Mouse (Mus musculus): ENCODE measurements around the gene Gm49450. TPM values are rescaled to one million over a fixed set of nuclear protein-coding genes. Genes with fewer than 3 reads are reported as not detected.
A peak's percentile ranks its signal among the peaks of the same experiment; 100 is the strongest.

Gm49450 gene
- not detected in 2 replicates for polyA plus RNA-seq (2014; fragmentation: Nextera tagmentation; extraction: Ambion mirVana)

DNA sequence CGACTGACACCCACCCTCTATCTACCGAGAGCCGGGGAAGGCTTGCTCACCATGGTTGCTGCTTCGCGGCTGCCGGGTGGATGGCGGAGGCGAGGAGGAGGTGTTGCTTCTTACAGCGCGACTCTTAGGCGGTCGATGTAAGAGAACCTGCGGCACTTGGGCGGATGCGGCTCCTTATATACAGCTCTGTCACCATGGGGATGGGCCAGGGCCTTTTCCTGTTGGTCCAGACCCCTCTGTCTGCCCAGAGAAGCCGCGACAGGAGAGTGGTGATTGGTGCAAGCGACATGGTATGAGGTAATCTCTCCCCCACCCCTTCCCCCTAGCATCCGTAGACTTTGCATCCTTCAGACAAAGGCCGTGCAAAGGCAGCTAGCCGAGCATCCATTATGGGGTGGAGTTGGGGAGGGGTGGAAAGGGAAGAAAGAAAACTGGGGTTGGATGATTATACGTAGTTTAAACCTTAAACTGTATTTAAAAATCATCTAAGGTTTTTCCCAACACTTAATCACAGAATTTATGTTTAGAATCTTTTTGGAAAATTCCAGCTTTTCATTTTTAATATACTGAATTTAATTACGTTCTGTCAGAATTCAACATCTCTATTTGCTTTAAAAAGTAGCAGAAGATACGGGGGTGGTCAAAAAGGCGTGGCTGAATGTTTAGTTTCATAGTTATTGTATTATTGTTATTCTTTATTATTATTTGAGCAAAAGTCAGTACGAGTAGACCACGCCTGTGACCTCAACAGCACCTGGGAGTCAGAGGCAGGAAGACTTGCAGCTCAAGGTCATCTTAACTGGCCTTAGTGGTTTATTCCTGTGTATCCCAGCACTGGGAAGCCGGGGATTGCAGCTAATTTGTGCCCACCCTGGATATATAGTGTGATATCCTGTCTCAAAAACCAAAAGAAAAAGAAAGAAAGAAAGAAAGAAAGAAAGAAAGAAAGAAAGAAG is at the start of gene Gm49450, which contains the start of gene Tuba1a:
TSS of gene Gm49450 (minus strand) at position 151 of the 956 bp plus-strand sequence.
TSS of gene Tuba1a (minus strand) at position 303 of the 956 bp plus-strand sequence.
- peak; percentile 97 for ATAC-seq (ENCODE audit: low FRiP score)
- 2% methylated on average over 28 of the region's 28 CpGs for WGBS
- H3K4me1 ChIP-seq (replicated peaks; ENCODE audit: control insufficient read depth, insufficient read depth, low read length) = peaks cover 13% of the 10 kb centered on the region
- H3K27ac ChIP-seq = peak within 1 kb of the TSS; percentile 100
- H3K36me3 ChIP-seq (replicated peaks; ENCODE audit: control insufficient read depth, insufficient read depth) = peaks cover 30% of the 10 kb centered on the region
- peak; percentile 99 for DNase-seq (ENCODE audit: low spot score)
- H3K9ac ChIP-seq = peak within 1 kb of the TSS; percentile 100
- no peaks in the 10 kb centered on the region for H3K27me3 ChIP-seq (ENCODE audit: control insufficient read depth, insufficient read depth, low read length)
- H3K4me2 ChIP-seq (replicated peaks) = peak within 1 kb of the TSS; percentile 84
- no peaks in the 10 kb centered on the region for H3K9me3 ChIP-seq (ENCODE audit: control insufficient read depth, low read length)
- peak within 1 kb of the TSS; percentile 91 for H3K4me3 ChIP-seq (replicated peaks; ENCODE audit: low read length)

DNA sequence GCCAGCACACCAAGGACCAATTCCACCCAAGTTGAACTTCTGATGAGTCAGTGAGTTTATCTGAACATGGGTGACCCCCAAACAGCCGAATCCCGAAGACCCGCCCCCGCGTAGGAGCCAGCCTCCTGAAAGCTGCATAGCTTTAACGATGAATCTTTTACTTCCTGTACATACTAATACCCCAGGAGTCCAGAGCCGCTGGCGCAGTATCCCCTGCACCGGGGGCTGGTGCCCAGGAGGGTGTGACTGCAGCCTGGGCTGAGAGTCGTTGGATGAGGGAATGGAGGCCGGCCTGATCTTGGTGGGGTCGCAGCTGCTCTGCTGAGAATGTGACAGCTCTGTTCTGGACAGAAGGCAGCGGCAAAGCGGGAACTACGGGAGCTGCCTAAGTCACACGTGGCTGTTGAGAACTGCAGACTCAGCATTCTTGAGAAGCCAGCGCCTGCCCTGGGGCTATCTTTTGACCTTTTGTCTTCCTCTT is 48.1 kb upstream of the Gm49450 start:
- Histone ChIP-seq H3K27me3 (ENCODE audit: control insufficient read depth, insufficient read depth, low read length) (no peaks in the 10 kb centered on the region), H3K9ac (peak overlapping the region; percentile 2; the same call in 1 of the 2 replicates), H3K27ac (no peak overlapping the region), H3K4me2 (replicated peaks) (peak overlapping the region; percentile 46), H3K4me1 (replicated peaks; ENCODE audit: control insufficient read depth, insufficient read depth, low read length) (peaks cover 20% of the 10 kb centered on the region), H3K4me3 (replicated peaks; ENCODE audit: low read length) (0 out of 2 replicates have a peak overlapping the region, but pooled peaks have one; percentile 16), H3K9me3 (ENCODE audit: control insufficient read depth, low read length) (no peaks in the 10 kb centered on the region), H3K36me3 (replicated peaks; ENCODE audit: control insufficient read depth, insufficient read depth) (no peaks in the 10 kb centered on the region)
- 0 out of 2 replicates have a peak, but pooled peaks have one; percentile 32 for ATAC-seq (ENCODE audit: low FRiP score)
- DNase-seq (ENCODE audit: low spot score) = no peak
- 17% methylated on average over 17 of the region's 17 CpGs for WGBS

DNA sequence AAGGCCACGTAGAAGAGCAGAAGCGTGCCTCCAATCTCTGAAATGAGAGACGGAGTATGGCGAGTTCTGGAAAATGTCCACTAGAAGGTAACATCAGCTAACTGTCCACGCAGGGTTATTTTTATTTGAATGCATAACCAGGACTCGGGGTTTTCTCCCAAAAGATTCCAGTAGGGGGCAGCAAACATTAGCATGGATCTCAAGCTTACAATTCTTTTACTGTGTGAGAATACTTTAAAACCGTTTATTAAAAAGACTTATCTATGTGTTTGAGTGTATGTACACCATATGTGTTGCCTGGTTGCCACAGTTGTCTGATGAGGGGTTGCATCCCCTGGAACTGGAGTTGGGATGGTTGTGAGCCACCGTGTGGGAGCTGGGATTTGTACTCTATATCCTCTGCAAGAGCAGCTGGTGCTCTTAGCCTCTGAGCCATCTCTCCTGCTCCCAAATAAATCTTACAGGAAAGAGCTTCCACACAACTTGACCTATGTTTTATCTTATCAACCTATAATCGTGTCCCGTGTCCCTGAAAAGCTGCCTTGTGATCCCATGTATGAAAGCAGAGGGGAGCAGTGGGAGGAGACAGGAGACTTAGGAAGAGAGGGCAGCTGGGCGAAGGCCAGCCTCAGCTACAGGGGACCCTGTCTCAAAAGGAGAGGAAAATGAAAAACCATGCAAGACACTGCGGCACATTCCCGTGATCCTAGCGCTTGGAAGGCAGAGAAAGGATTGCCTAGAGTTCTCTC is 47.4 kb upstream of the Gm49450 start:
- WGBS = 45% methylated on average over 14 of the region's 14 CpGs
- Histone ChIP-seq H3K36me3 (replicated peaks; ENCODE audit: control insufficient read depth, insufficient read depth) (no peaks in the 10 kb centered on the region), H3K27me3 (ENCODE audit: control insufficient read depth, insufficient read depth, low read length) (no peaks in the 10 kb centered on the region), H3K27ac (0 out of 2 replicates have a peak overlapping the region, but pooled peaks have one; percentile 48), H3K4me2 (replicated peaks) (peak overlapping the region; percentile 46; the same call in 1 of the 2 replicates), H3K4me1 (replicated peaks; ENCODE audit: control insufficient read depth, insufficient read depth, low read length) (peaks cover 20% of the 10 kb centered on the region), H3K4me3 (replicated peaks; ENCODE audit: low read length) (no peak overlapping the region), H3K9ac (0 out of 2 replicates have a peak overlapping the region, but pooled peaks have one; percentile 2), H3K9me3 (ENCODE audit: control insufficient read depth, low read length) (no peaks in the 10 kb centered on the region)
- ATAC-seq (ENCODE audit: low FRiP score) = no peak
- DNase-seq (ENCODE audit: low spot score) = peak; percentile 84

DNA sequence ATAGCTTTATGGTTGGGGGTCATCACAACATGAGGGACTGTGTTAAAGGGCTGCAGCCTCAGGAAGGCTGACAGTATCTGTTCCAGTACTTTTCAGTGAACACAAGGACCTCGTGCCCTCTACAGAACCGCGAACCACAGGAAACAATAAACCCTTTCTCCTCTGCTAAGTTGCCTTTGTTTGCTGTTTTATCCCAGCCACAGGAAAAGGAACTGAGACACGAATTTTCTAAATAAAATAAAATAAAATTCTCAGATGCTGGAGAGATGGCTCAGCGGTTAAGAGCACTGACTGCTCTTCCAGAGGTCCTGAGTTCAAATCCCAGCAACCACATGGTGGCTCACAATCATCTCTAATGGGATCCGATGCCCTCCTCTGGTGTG is 45.4 kb upstream of the Gm49450 start:
- Histone ChIP-seq H3K4me2 (replicated peaks) (no peak overlapping the region), H3K4me3 (replicated peaks; ENCODE audit: low read length) (no peak overlapping the region), H3K27ac (no peak overlapping the region), H3K9ac (no peak overlapping the region), H3K9me3 (ENCODE audit: control insufficient read depth, low read length) (no peaks in the 10 kb centered on the region), H3K36me3 (replicated peaks; ENCODE audit: control insufficient read depth, insufficient read depth) (no peaks in the 10 kb centered on the region), H3K4me1 (replicated peaks; ENCODE audit: control insufficient read depth, insufficient read depth, low read length) (peaks cover 24% of the 10 kb centered on the region), H3K27me3 (ENCODE audit: control insufficient read depth, insufficient read depth, low read length) (no peaks in the 10 kb centered on the region)
- 35% methylated on average over 6 of the region's 6 CpGs for WGBS
- no peak for DNase-seq (ENCODE audit: low spot score)
- ATAC-seq (ENCODE audit: low FRiP score) = no peak

DNA sequence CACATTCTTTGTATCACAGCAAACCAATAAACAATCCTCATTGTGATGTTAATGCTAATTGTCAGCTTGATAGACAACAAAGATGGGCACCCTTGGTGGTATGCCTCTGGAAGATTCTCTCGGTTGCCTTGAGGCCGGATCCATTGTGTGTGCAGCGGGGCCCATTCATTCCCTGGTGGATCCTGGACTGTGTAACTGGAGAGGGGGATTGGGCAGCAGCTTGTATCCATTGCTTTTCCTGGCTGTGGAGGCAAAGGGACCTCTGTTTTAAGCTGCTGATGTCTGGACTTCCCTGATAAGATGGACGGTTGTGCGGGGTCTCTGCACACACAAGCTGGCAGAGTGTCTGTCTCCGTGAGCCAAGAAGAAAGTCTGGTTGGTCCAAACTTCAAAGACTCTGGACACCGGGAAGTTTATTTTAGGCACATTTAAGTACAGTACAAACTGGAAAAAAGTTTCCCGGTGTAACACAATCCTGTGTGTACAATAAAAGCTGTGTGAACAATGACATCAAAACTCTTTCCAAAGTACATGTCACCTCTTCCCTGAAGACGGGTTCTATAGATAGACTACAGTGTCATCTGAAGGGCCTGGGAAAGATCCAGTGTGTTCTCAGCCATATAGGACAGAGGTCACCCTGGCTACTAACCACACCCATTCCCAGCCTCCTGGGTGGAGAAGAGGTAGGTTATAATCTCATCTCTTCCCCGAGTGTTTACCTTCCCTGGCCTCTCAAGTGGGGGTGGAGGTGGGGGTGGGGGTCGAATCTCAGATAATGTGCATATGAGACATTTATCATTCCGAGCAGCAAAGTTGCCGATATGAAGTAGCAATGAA is 44.8 kb upstream of the Gm49450 start:
- ATAC-seq (ENCODE audit: low FRiP score) (no peak), DNase-seq (ENCODE audit: low spot score) (peak; percentile 24)
- H3K27me3 ChIP-seq (ENCODE audit: control insufficient read depth, insufficient read depth, low read length) = no peaks in the 10 kb centered on the region
- H3K9ac ChIP-seq = no peak overlapping the region
- no peaks in the 10 kb centered on the region for H3K9me3 ChIP-seq (ENCODE audit: control insufficient read depth, low read length)
- no peak overlapping the region for H3K4me3 ChIP-seq (replicated peaks; ENCODE audit: low read length)
- WGBS = 38% methylated on average over 13 of the region's 13 CpGs
- H3K4me2 ChIP-seq (replicated peaks) = no peak overlapping the region
- 0 out of 2 replicates have a peak overlapping the region, but pooled peaks have one; percentile 22 for H3K27ac ChIP-seq
- H3K4me1 ChIP-seq (replicated peaks; ENCODE audit: control insufficient read depth, insufficient read depth, low read length) = peaks cover 29% of the 10 kb centered on the region
- no peaks in the 10 kb centered on the region for H3K36me3 ChIP-seq (replicated peaks; ENCODE audit: control insufficient read depth, insufficient read depth)

DNA sequence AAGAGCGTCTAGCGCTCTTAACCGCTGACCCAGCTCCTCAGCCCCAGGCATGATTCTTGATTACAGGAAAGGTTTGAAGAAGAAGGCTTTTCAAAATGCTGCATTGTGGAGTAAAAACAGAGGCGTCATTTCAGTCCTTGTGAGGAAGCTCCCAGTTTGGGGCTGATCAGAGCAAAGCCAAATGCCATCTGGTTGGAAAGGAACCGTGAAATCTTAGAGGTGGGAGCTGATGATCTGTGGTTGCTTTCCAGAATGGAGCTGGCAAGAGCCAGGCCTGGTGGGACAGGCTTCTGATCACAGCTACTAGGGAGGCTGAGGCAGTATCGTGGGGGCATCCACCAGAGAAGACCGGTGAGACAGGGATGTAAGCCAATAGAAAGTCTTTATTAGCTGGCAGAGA is 43.5 kb upstream of the Gm49450 start:
- no peak overlapping the region for H3K4me3 ChIP-seq (replicated peaks; ENCODE audit: low read length)
- WGBS = 74% methylated on average over 7 of the region's 7 CpGs
- H3K4me1 ChIP-seq (replicated peaks; ENCODE audit: control insufficient read depth, insufficient read depth, low read length) = peaks cover 36% of the 10 kb centered on the region
- no peak overlapping the region for H3K27ac ChIP-seq
- ATAC-seq (ENCODE audit: low FRiP score) = no peak
- H3K4me2 ChIP-seq (replicated peaks) = no peak overlapping the region
- no peaks in the 10 kb centered on the region for H3K27me3 ChIP-seq (ENCODE audit: control insufficient read depth, insufficient read depth, low read length)
- H3K36me3 ChIP-seq (replicated peaks; ENCODE audit: control insufficient read depth, insufficient read depth) = no peaks in the 10 kb centered on the region
- H3K9me3 ChIP-seq (ENCODE audit: control insufficient read depth, low read length) = no peaks in the 10 kb centered on the region
- no peak overlapping the region for H3K9ac ChIP-seq
- no peak for DNase-seq (ENCODE audit: low spot score)

DNA sequence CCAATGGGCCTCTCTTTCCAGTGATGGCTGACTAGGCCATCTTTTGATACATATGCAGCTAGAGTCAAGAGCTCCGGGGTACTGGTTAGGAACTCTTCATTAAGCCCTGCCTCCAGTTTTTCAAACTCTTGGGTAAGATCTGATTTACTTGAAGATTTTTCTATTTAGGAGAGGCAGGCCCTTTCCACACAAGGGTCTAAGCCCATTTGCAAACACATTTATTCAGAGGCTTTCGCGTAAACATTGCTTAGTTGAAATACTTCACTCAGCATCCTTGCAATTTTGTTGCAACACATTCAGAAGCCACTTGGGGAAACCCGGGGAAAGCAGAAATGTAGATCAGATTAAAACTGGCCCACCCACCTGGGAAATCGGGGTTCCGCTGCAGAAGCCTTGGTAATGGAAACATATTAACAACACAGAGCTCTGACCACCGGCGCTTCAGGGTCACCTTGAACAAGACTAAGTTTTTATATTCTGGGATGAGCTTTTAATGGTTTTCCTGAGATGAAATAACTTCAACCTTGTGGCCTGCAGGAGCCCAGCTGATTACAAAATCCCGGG is 41.7 kb upstream of the Gm49450 start:
- Histone ChIP-seq H3K9me3 (ENCODE audit: control insufficient read depth, low read length) (no peaks in the 10 kb centered on the region), H3K27ac (no peak overlapping the region), H3K4me1 (replicated peaks; ENCODE audit: control insufficient read depth, insufficient read depth, low read length) (peaks cover 39% of the 10 kb centered on the region), H3K4me2 (replicated peaks) (no peak overlapping the region), H3K4me3 (replicated peaks; ENCODE audit: low read length) (no peak overlapping the region), H3K27me3 (ENCODE audit: control insufficient read depth, insufficient read depth, low read length) (no peaks in the 10 kb centered on the region), H3K36me3 (replicated peaks; ENCODE audit: control insufficient read depth, insufficient read depth) (no peaks in the 10 kb centered on the region), H3K9ac (no peak overlapping the region)
- ATAC-seq (ENCODE audit: low FRiP score) = no peak
- 77% methylated on average over 9 of the region's 9 CpGs for WGBS
- peak; percentile 24 for DNase-seq (ENCODE audit: low spot score)

DNA sequence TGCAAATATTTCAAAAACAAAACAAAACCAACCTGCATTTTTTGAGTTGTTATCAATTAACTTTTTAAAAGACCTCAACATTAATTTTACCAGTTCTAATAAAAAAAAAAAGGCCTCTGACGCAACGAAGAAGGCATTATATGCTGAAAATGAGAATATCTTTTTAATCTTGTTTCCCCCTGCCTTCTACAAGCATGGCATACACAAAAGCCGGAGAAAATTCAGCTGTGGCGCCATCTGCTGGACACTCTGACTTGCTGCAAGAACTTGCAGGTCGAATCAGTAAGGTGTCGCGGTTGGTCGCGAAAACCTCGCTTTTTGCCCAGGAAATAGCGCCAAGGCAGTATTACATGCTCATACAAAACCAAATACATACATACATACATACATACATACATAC is 40.5 kb upstream of the Gm49450 start:
- DNase-seq (ENCODE audit: low spot score) (peak; percentile 98), ATAC-seq (ENCODE audit: low FRiP score) (no peak)
- Histone ChIP-seq H3K9me3 (ENCODE audit: control insufficient read depth, low read length) (no peaks in the 10 kb centered on the region), H3K4me3 (replicated peaks; ENCODE audit: low read length) (peak overlapping the region; percentile 38; the same call in 1 of the 2 replicates), H3K4me2 (replicated peaks) (peak overlapping the region; percentile 91), H3K9ac (peak overlapping the region; percentile 67), H3K36me3 (replicated peaks; ENCODE audit: control insufficient read depth, insufficient read depth) (no peaks in the 10 kb centered on the region), H3K4me1 (replicated peaks; ENCODE audit: control insufficient read depth, insufficient read depth, low read length) (peaks cover 51% of the 10 kb centered on the region), H3K27ac (peak overlapping the region; percentile 94), H3K27me3 (ENCODE audit: control insufficient read depth, insufficient read depth, low read length) (no peaks in the 10 kb centered on the region)
- 1% methylated on average over 11 of the region's 11 CpGs for WGBS
